Mouse (Mus musculus) liver, embryonic 15.5 days (tissue): Measurements from ENCODE around the gene Taok1. TPM values are rescaled to one million over a fixed set of nuclear protein-coding genes. Genes with fewer than 3 reads are reported as not detected.
A peak's percentile ranks its signal among the peaks of the same experiment; 100 is the strongest.

Experiments
- ATAC-seq: fragments of 200-750 bp; cut with Nextera tagmentation; 2 replicates; pipeline ENCODE4 v1.8.0; 2017; ENCODE audit warnings: moderate number of reproducible peaks, mild to moderate bottlenecking, moderate library complexity; ENCODE audit not compliant: insufficient read depth
- H3K27ac ChIP-seq: fragments of 300-500 bp; sonication (generic); replicated peaks from 2 replicates; pipeline ENCODE4 v1.5.1; 2015; ENCODE audit warnings: mild to moderate bottlenecking, inconsistent platforms
- H3K27me3 ChIP-seq: fragments of 300-500 bp; sonication (generic); 2 replicates; pipeline ENCODE4 v1.6.1; 2015; ENCODE audit warnings: mild to moderate bottlenecking, inconsistent platforms
- H3K36me3 ChIP-seq: fragments of 300-500 bp; sonication (generic); replicated peaks from 2 replicates; pipeline ENCODE4 v1.6.1; 2015; ENCODE audit warnings: moderate library complexity, mild to moderate bottlenecking, inconsistent platforms
- H3K4me1 ChIP-seq: fragments of 300-500 bp; sonication (generic); replicated peaks from 2 replicates; pipeline ENCODE4 v1.6.1; 2015; ENCODE audit warnings: inconsistent platforms
- H3K4me2 ChIP-seq: fragments of 300-500 bp; sonication (generic); 2 replicates; pipeline ENCODE4 v1.6.1; 2015; ENCODE audit warnings: moderate library complexity, mild to moderate bottlenecking, inconsistent platforms
- H3K4me3 ChIP-seq: fragments of 300-500 bp; sonication (generic); replicated peaks from 2 replicates; pipeline ENCODE4 v1.5.1; 2015; ENCODE audit warnings: mild to moderate bottlenecking, inconsistent platforms
- H3K9ac ChIP-seq: fragments of 300-500 bp; sonication (generic); 2 replicates; pipeline ENCODE4 v1.6.1; 2015; ENCODE audit warnings: moderate library complexity, mild to moderate bottlenecking, inconsistent platforms
- H3K9me3 ChIP-seq: fragments of 300-500 bp; sonication (generic); replicated peaks from 2 replicates; pipeline ENCODE4 v1.6.1; 2016; ENCODE audit warnings: inconsistent platforms
- WGBS: fragments of 180-500 bp; shearing (Covaris S2); methylation state at CpG from one replicate; pipeline ENCODE4 v1.1.7; 2015; ENCODE audit warnings: mixed read lengths; ENCODE audit not compliant: insufficient replicate concordance; 5-methylcytosine and 5-hydroxymethylcytosine counted together
- polyA plus RNA-seq: library from polyadenylated mRNA; unstranded; fragments of >200 nt; fragmentation: Nextera tagmentation; extraction: Ambion mirVana; gene quantifications from 2 replicates; pipeline ENCODE4 v1.2.1, GENCODE M21; 2015

Taok1 gene
- polyA plus RNA-seq, 1 experiment from 2014 or later, result 3.6 TPM

- Histone ChIP-seq H3K36me3 (no peaks in the 10 kb centered on the region), H3K4me1 (peaks cover 70% of the 10 kb centered on the region), H3K4me3 (peak within 1 kb of the TSS; percentile 75), H3K9me3 (no peaks in the 10 kb centered on the region), H3K9ac (peak within 1 kb of the TSS; percentile 51), H3K27ac (peak within 1 kb of the TSS; percentile 48), H3K27me3 (peaks cover 63% of the 10 kb centered on the region), H3K4me2 (peak within 1 kb of the TSS; percentile 98)
- WGBS, result 9% methylated on average over 39 of the region's 39 CpGs
- ATAC-seq, result no peak
Measured at GRCm38 (mm10) chr11:77515637-77516552, 91.7 kb downstream of the Taok1 start, which contains the start of gene Trp53i13. TSS of gene Trp53i13 (minus strand) at chr11:77515980.

DNA sequence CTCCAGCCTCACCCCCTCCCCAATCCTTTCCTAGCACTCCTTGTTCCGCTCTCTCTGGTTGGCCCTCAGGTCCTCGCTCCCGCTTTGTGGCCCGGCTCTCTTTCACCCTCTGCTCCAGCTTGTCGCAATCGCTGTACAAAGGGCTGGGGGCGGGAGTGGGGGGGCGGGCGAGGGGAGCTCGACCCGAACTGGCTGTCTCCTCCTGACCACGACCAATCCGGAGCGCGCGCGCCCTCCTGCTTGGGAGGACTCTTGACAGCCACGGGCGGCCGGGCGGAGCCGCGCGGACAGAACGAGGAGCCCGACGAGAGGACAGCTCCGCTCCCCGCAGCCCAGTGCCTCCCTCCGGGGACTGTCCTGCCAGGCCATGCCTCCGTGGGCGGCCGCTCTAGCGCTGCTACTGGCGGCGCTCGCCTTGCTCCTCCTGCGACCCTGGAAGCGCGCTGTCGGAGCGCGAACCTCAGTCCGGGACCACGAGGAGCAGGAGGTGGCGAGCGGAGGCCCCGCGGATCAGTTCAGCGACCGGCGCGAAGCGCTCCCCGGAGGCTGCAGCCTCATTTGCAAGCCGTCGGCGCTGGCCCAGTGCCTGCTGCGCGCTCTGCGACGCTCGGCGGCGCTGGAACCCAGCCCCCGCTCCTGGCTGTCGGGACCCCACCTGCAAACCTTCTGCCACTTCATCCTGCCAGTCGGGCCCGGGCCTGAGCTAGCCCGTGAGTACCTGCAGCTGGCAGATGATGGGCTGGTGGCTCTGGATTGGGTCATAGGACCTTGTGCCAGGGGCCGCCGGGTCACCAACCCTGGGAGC lies 92.6 kb downstream of the Taok1 start, which contains the start of gene Abhd15:
Abhd15 (plus strand) TSS at position 290 of the 805 bp plus-strand sequence.
- Histone ChIP-seq H3K4me2 (peak within 1 kb of the TSS; percentile 98), H3K9ac (peak within 1 kb of the TSS; percentile 51), H3K9me3 (no peaks in the 10 kb centered on the region), H3K36me3 (no peaks in the 10 kb centered on the region), H3K4me3 (peak within 1 kb of the TSS; percentile 75), H3K27ac (peak within 1 kb of the TSS; percentile 55), H3K4me1 (peaks cover 67% of the 10 kb centered on the region), H3K27me3 (peaks cover 60% of the 10 kb centered on the region)
- under 1% methylated on average over 72 of the region's 72 CpGs for WGBS
- ATAC-seq, result peak; percentile 64

- H3K9me3 ChIP-seq, result no peaks in the 10 kb centered on the region
- peak overlapping the region; percentile 98 for H3K4me2 ChIP-seq
- peak overlapping the region; percentile 51 for H3K9ac ChIP-seq
- peak overlapping the region; percentile 55 for H3K27ac ChIP-seq
- peak overlapping the region; percentile 75 for H3K4me3 ChIP-seq
- WGBS, result 4% methylated on average over 19 of the region's 19 CpGs
- ATAC-seq, result peak; percentile 33
- no peaks in the 10 kb centered on the region for H3K36me3 ChIP-seq
- peaks cover 66% of the 10 kb centered on the region for H3K4me1 ChIP-seq
- peaks cover 54% of the 10 kb centered on the region for H3K27me3 ChIP-seq
Measured at GRCm38 (mm10) chr11:77514281-77514831, 93.3 kb downstream of the Taok1 start.

DNA sequence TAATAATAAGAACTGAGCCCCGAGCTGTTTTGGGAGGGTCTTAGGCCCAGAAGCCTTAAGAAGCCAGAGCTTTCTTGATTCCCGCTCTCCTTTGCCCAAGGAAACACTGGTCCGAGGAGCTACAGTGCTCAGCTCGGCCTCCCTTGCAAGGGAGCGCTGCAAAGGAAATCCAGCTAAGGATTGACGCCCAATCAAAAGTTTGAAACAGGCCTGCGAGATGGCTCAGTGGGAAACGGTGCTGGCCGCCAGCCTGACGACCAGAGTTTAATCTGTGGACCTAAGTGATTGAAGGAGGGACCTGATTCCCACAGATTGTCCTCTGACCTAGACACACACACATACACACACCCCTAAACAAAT lies 93.8 kb downstream of the Taok1 start:
- H3K4me3 ChIP-seq, result peak overlapping the region; percentile 75
- peak overlapping the region; percentile 51 for H3K9ac ChIP-seq
- no peak for ATAC-seq
- no peaks in the 10 kb centered on the region for H3K9me3 ChIP-seq
- peaks cover 50% of the 10 kb centered on the region for H3K27me3 ChIP-seq
- H3K27ac ChIP-seq, result peak overlapping the region; percentile 43; the same call in 1 of the 2 replicates
- H3K4me2 ChIP-seq, result peak overlapping the region; percentile 98
- WGBS, result 6% methylated on average over 10 of the region's 10 CpGs
- H3K4me1 ChIP-seq, result peaks cover 63% of the 10 kb centered on the region
- H3K36me3 ChIP-seq, result no peaks in the 10 kb centered on the region

- peak overlapping the region; percentile 98 for H3K4me2 ChIP-seq
- H3K27me3 ChIP-seq, result peaks cover 46% of the 10 kb centered on the region
- peaks cover 63% of the 10 kb centered on the region for H3K4me1 ChIP-seq
- under 1% methylated on average over 83 of the region's 84 CpGs for WGBS
- no peaks in the 10 kb centered on the region for H3K9me3 ChIP-seq
- ATAC-seq, result peak; percentile 78
- H3K9ac ChIP-seq, result peak overlapping the region; percentile 61
- H3K27ac ChIP-seq, result peak overlapping the region; percentile 77
- H3K36me3 ChIP-seq, result no peaks in the 10 kb centered on the region
- H3K4me3 ChIP-seq, result peak overlapping the region; percentile 75
Measured at GRCm38 (mm10) chr11:77512891-77513810, 94.5 kb downstream of the Taok1 start.

DNA sequence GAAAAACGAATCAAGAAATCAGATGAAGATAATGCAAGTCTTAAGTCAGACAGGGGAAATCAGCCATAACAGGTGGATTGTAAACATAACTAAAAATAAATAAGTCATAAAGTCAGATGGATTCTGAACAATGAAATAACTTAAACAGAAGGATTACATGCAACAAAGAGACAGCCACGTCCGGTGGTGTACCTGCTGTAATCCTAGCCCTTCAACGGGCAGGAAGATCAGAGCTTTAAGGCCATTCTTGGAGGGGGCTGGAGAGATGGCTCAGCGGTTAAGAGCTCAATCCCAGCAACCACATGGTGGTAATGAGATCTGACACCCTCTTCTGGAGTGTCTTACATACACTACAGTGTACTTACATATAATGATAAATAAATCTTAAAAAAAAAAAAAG lies 96.3 kb downstream of the Taok1 start:
- Histone ChIP-seq H3K36me3 (peaks cover 8% of the 10 kb centered on the region), H3K4me3 (no peak overlapping the region), H3K9ac (no peak overlapping the region), H3K27ac (no peak overlapping the region), H3K4me1 (peaks cover 52% of the 10 kb centered on the region), H3K27me3 (peaks cover 28% of the 10 kb centered on the region), H3K9me3 (no peaks in the 10 kb centered on the region), H3K4me2 (no peak overlapping the region)
- WGBS, result 61% methylated on average over 5 of the region's 5 CpGs
- no peak for ATAC-seq

DNA sequence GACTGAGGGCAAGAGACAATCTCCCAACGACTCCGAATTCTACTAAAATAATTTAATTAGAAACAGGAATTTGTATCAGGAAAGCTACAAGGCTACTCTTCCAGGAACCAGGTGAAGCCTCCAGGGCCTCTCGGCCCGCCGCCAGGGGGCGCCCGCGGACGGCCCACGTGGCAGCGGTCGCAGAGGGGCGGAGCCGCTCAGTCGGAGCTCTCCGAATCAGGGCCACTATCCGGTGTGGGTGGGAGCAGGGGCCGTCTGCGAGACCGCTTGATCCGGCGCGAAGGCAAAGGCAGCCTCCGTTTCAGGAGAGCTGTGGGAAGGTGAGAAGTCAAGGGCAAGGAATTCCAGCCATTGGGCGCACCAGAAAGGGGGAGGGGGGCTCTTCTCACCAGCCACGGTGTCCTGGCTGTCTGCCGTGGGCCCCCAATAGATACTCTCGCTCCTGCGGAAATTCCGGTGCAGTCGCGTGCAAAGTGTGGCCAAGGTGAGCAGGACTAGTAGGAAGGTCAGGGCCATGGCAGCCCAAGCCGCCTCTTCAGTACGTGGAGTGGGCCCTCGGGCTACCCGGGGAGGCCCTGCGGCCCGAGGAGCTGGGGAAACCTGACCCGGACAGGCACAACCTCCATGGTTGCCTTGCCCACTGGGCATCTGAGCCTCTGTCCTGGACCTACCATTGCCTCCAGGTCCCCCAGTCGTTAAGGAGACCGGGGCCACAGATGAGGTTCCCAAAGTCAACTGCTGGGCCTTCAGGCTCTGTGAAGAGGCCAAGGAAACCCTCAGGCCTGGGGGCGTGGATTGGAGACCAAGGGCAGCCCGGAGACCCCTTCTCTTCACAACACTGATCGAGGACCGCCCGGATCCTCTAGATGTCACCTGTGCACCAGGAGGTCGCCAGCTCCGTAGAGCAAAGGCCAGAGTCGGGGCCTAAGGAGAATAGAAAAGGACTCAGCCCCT lies 99.3 kb downstream of the Taok1 start:
- 22% methylated on average over 49 of the region's 49 CpGs for WGBS
- Histone ChIP-seq H3K4me2 (peak overlapping the region; percentile 74), H3K9me3 (no peaks in the 10 kb centered on the region), H3K27ac (no peak overlapping the region), H3K4me1 (peaks cover 22% of the 10 kb centered on the region), H3K36me3 (peaks cover 36% of the 10 kb centered on the region), H3K27me3 (peaks cover 4% of the 10 kb centered on the region; the same call in 1 of the 2 replicates), H3K9ac (0 out of 2 replicates have a peak overlapping the region, but pooled peaks have one; percentile 30), H3K4me3 (peak overlapping the region; percentile 40)
- ATAC-seq, result peak; percentile 47; the same call in 1 of the 2 replicates

DNA sequence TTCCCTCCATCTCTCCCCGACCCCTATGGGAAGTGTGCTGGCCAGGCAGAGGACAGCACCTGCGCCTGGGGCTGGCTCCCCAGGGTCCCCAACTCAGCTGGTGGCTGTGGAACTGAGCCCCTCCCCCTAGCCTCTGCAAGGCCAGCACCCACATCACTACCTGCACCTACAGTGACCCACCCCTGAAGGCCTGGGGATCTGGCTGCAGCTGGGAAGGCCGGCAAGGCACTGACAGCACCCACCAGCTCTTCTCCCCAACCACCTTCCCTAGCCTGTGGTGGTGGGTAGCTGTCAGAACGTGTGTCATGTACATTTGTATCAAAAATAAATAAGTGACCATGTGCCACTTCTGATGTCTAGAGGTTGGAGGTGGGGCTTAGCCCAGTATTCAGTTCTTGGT lies 100.2 kb downstream of the Taok1 start:
- Histone ChIP-seq H3K9me3 (no peaks in the 10 kb centered on the region), H3K9ac (no peak overlapping the region), H3K4me3 (no peak overlapping the region), H3K4me2 (no peak overlapping the region), H3K27me3 (peaks cover 4% of the 10 kb centered on the region; the same call in 1 of the 2 replicates), H3K4me1 (peaks cover 14% of the 10 kb centered on the region), H3K36me3 (peaks cover 44% of the 10 kb centered on the region), H3K27ac (no peak overlapping the region)
- 63% methylated on average over 4 of the region's 4 CpGs for WGBS
- ATAC-seq, result no peak

DNA sequence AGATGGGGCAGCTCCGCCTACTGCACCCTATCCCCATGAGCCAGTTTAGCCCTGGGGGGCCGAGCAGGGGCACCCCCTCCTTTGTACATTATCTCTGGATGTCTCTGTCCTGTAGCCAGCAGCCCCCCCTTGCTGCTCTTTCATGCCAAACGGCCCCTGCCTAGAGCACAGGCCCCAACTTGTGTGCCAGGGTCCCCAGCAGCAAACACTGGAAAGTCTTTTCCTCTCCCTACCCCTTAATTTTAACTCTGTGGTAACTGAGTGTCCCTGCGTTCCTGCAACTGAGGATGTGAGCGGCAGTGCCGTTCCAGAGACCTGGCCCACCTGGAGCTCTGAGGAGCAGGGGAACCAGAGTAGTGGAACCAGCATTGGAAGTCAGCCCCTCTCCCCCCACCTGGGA lies 100.7 kb downstream of the Taok1 start:
- H3K4me3 ChIP-seq, result no peak overlapping the region
- peaks cover 11% of the 10 kb centered on the region for H3K4me1 ChIP-seq
- H3K9me3 ChIP-seq, result no peaks in the 10 kb centered on the region
- no peak overlapping the region for H3K4me2 ChIP-seq
- H3K27ac ChIP-seq, result no peak overlapping the region
- no peak overlapping the region for H3K9ac ChIP-seq
- peaks cover 44% of the 10 kb centered on the region for H3K36me3 ChIP-seq
- peaks cover 4% of the 10 kb centered on the region; the same call in 1 of the 2 replicates for H3K27me3 ChIP-seq
- WGBS, result 76% methylated on average over 6 of the region's 6 CpGs
- no peak for ATAC-seq
